ENCODE assay signal across 1 mouse cellular context in genomic region chr7:142284023-142284591, GRCm38 (mm10).
A peak's percentile ranks its signal among the peaks of the same experiment; 100 is the strongest.
TF ChIP-seq lines count a peak whose summit lies in the region.

No protein-coding gene starts in this region.

TF ChIP-seq in CH12.LX, 34 proteins besides CTCF, POLR2A, EP300 and RAD21:
- TF ChIP-seq SMC3 (IDR thresholded peaks at IDR 0.05; ENCODE audit: low read depth, low read length), result no peak
- TF ChIP-seq RCOR1 (conservative IDR thresholded peaks at IDR 0.05; ENCODE audit: low read depth, low read length), result no peak
- no peak for TF ChIP-seq ZKSCAN1 (IDR thresholded peaks at IDR 0.05; ENCODE audit: borderline replicate concordance, low read depth, low read length)
- no peak for TF ChIP-seq PAX5 (IDR thresholded peaks at IDR 0.05; ENCODE audit: low read length)
- no peak for TF ChIP-seq POLR2AphosphoS2 (IDR thresholded peaks at IDR 0.05; ENCODE audit: low read depth, low read length)
- no peak; the same call in 1 of the 2 replicates for TF ChIP-seq MAZ (IDR thresholded peaks at IDR 0.05; ENCODE audit: low read depth, low read length)
- peak; percentile 6; the same call in 1 of the 2 replicates for TF ChIP-seq BHLHE40 (IDR thresholded peaks at IDR 0.05; ENCODE audit: low read depth, low read length)
- TF ChIP-seq HCFC1 (IDR thresholded peaks at IDR 0.05; ENCODE audit: low read depth, low read length), result peak; percentile 62
- no peak for TF ChIP-seq ZNF384 (IDR thresholded peaks at IDR 0.05; ENCODE audit: low read depth, low read length)
- no peak for TF ChIP-seq E2F4 (IDR thresholded peaks at IDR 0.05; ENCODE audit: insufficient replicate concordance, low read depth, low read length)
- TF ChIP-seq TCF12 (IDR thresholded peaks at IDR 0.05; ENCODE audit: low read depth, low read length), result 0 out of 2 replicates have a peak, but pooled peaks have one; percentile 29
- TF ChIP-seq KAT2A (IDR thresholded peaks at IDR 0.05; ENCODE audit: insufficient replicate concordance, low read length), result no peak
- no peak; the same call in 1 of the 2 replicates for TF ChIP-seq ZC3H11A (IDR thresholded peaks at IDR 0.05; ENCODE audit: low read depth, low read length)
- no peak for TF ChIP-seq MAFK (IDR thresholded peaks at IDR 0.05; ENCODE audit: insufficient replicate concordance, low read length)
- TF ChIP-seq NRF1 (IDR thresholded peaks at IDR 0.05; ENCODE audit: low read depth, low read length), result no peak
- TF ChIP-seq MAX (IDR thresholded peaks at IDR 0.05; ENCODE audit: low read length), result no peak
- peak; percentile 56; the same call in 1 of the 2 replicates for TF ChIP-seq UBTF (IDR thresholded peaks at IDR 0.05; ENCODE audit: low read depth, low read length)
- TF ChIP-seq JUND (conservative IDR thresholded peaks at IDR 0.05; ENCODE audit: low read depth, low read length), result no peak
- TF ChIP-seq USF1 (IDR thresholded peaks at IDR 0.05; ENCODE audit: low read depth, low read length), result no peak
- peak; percentile 35; the same call in 1 of the 2 replicates for TF ChIP-seq SIN3A (IDR thresholded peaks at IDR 0.05; ENCODE audit: low read length)
- no peak for TF ChIP-seq MEF2A (IDR thresholded peaks at IDR 0.05; ENCODE audit: borderline replicate concordance, low read depth, low read length)
- TF ChIP-seq GABPA (IDR thresholded peaks at IDR 0.05; ENCODE audit: insufficient replicate concordance, low read depth, low read length), result no peak
- peak; percentile 60; the same call in 1 of the 2 replicates for TF ChIP-seq CHD2 (IDR thresholded peaks at IDR 0.05; ENCODE audit: low read length)
- TF ChIP-seq USF2 (conservative IDR thresholded peaks at IDR 0.05; ENCODE audit: low read depth, low read length), result no peak
- no peak; the same call in 1 of the 2 replicates for TF ChIP-seq MXI1 (IDR thresholded peaks at IDR 0.05; ENCODE audit: low read depth, low read length)
- 0 out of 2 replicates have a peak, but pooled peaks have one; percentile 6 for TF ChIP-seq IRF4 (IDR thresholded peaks at IDR 0.05; ENCODE audit: low read depth, low read length)
